Mouse (Mus musculus): ENCODE data around the gene Mindy4.

Mindy4 gene

GRCm38 (mm10) chr6:55256500-55257191, 53.5 kb downstream of the Mindy4 start:
- no peak for DNase-seq (ENCODE audit: low spot score in 2 of 2)

- no peak for DNase-seq (ENCODE audit: low spot score in 2 of 2)
Observed at GRCm38 (mm10) chr6:55257246-55257645, 54.1 kb downstream of the Mindy4 start.

- no peak for DNase-seq (ENCODE audit: low spot score in 2 of 2)
Observed at GRCm38 (mm10) chr6:55258428-55259325, 55.5 kb downstream of the Mindy4 start.

GRCm38 (mm10) chr6:55262161-55262560, 59.0 kb downstream of the Mindy4 start:
- DNase-seq (ENCODE audit: low spot score in 2 of 2), result no peak

GRCm38 (mm10) chr6:55263490-55264046, 60.4 kb downstream of the Mindy4 start:
- DNase-seq (ENCODE audit: low spot score in 2 of 2), result no peak

- DNase-seq (ENCODE audit: low spot score in 2 of 2), result no peak
Observed at GRCm38 (mm10) chr6:55264741-55265366, 61.7 kb downstream of the Mindy4 start.

GRCm38 (mm10) chr6:55272952-55273351, 69.8 kb downstream of the Mindy4 start:
- no peak for DNase-seq (ENCODE audit: low spot score in 2 of 2)

GRCm38 (mm10) chr6:55273463-55273862, 70.3 kb downstream of the Mindy4 start:
- no peak for DNase-seq (ENCODE audit: low spot score in 2 of 2)

GRCm38 (mm10) chr6:55275000-55275399, 71.8 kb downstream of the Mindy4 start:
- DNase-seq (ENCODE audit: low spot score in 2 of 2), result no peak

GRCm38 (mm10) chr6:55275786-55276185, 72.6 kb downstream of the Mindy4 start:
- DNase-seq (ENCODE audit: low spot score in 2 of 2), result no peak

GRCm38 (mm10) chr6:55276692-55277282, 73.6 kb downstream of the Mindy4 start:
- no peak for DNase-seq (ENCODE audit: low spot score in 2 of 2)

GRCm38 (mm10) chr6:55278086-55278485, 74.9 kb downstream of the Mindy4 start:
- no peak for DNase-seq (ENCODE audit: low spot score in 2 of 2)

GRCm38 (mm10) chr6:55278520-55278919, 75.3 kb downstream of the Mindy4 start:
- DNase-seq (ENCODE audit: low spot score in 2 of 2), result no peak

- no peak for DNase-seq (ENCODE audit: low spot score in 2 of 2)
Observed at GRCm38 (mm10) chr6:55280979-55281378, 77.8 kb downstream of the Mindy4 start.

- no peak for DNase-seq (ENCODE audit: low spot score in 2 of 2)
Observed at GRCm38 (mm10) chr6:55281687-55282086, 78.5 kb downstream of the Mindy4 start.

GRCm38 (mm10) chr6:55282348-55282747, 79.2 kb downstream of the Mindy4 start:
- no peak for DNase-seq (ENCODE audit: low spot score in 2 of 2)

- no peak for DNase-seq (ENCODE audit: low spot score in 2 of 2)
Observed at GRCm38 (mm10) chr6:55285218-55285617, 82.0 kb downstream of the Mindy4 start.

GRCm38 (mm10) chr6:55288007-55288602, 84.9 kb downstream of the Mindy4 start:
- no peak for DNase-seq (ENCODE audit: low spot score in 2 of 2)

GRCm38 (mm10) chr6:55294549-55295131, 91.5 kb downstream of the Mindy4 start:
- no peak for DNase-seq (ENCODE audit: low spot score in 2 of 2)

GRCm38 (mm10) chr6:55295325-55295724, 92.1 kb downstream of the Mindy4 start:
- no peak for DNase-seq (ENCODE audit: low spot score in 2 of 2)

- no peak for DNase-seq (ENCODE audit: low spot score in 2 of 2)
Observed at GRCm38 (mm10) chr6:55299482-55299881, 96.3 kb downstream of the Mindy4 start.
